Mouse (Mus musculus) monocyte, adult 2 months (primary cell): ENCODE results near the gene Nol3.

Source experiments
- DNase-seq, 2 experiments: peaks; one replicate each; pipeline ENCODE4 v3.0.0; 2022; ENCODE audit warnings: low spot score in 2 of 2, low read depth in 1 of 2

Gene Nol3

GRCm38 (mm10) chr8:105263244-105263912, 12.6 kb upstream of the Nol3 start:
- DNase-seq: no peak

GRCm38 (mm10) chr8:105264024-105264982, 11.6 kb upstream of the Nol3 start, which contains the start of the genes Tradd and Fbxl8:
Tradd (minus strand) TSS chr8:105264609.
Fbxl8 (plus strand) TSS chr8:105264648.
- peak in 1 of 2 experiments; percentile 47 for DNase-seq

GRCm38 (mm10) chr8:105265128-105265527, 10.8 kb upstream of the Nol3 start:
- no peak for DNase-seq

GRCm38 (mm10) chr8:105266775-105267174, 9.2 kb upstream of the Nol3 start:
- no peak for DNase-seq

- no peak for DNase-seq
These were observed 7.4 kb upstream of the Nol3 start for GRCm38 (mm10) chr8:105268342-105269074.

- DNase-seq: no peak
These were observed 6.9 kb upstream of the Nol3 start for GRCm38 (mm10) chr8:105269075-105269458.

- DNase-seq: no peak
These were observed 6.4 kb upstream of the Nol3 start, which contains the start of gene Hsf4 for GRCm38 (mm10) chr8:105269461-105269947. Hsf4 (plus strand) TSS chr8:105269801.

- no peak for DNase-seq
These were observed 5.6 kb upstream of the Nol3 start for GRCm38 (mm10) chr8:105270101-105270915.

- DNase-seq: no peak
These were observed 5.1 kb upstream of the Nol3 start for GRCm38 (mm10) chr8:105270916-105271186.

- no peak for DNase-seq
These were observed 553 bp upstream of the Nol3 start for GRCm38 (mm10) chr8:105275387-105275786.

- DNase-seq: no peak
These were observed 566 bp downstream of the Nol3 start for GRCm38 (mm10) chr8:105276292-105277120.

- DNase-seq: no peak
These were observed 3.0 kb downstream of the Nol3 start for GRCm38 (mm10) chr8:105278911-105279334.

GRCm38 (mm10) chr8:105280567-105280966, 4.6 kb downstream of the Nol3 start:
- no peak for DNase-seq

- DNase-seq: no peak
These were observed 5.9 kb downstream of the Nol3 start for GRCm38 (mm10) chr8:105281821-105282220.

- DNase-seq: no peak
These were observed 6.3 kb downstream of the Nol3 start for GRCm38 (mm10) chr8:105282239-105282638.

- no peak for DNase-seq
These were observed 7.1 kb downstream of the Nol3 start for GRCm38 (mm10) chr8:105283074-105283473.

- DNase-seq: no peak
These were observed 9.6 kb downstream of the Nol3 start for GRCm38 (mm10) chr8:105285514-105285913.

- no peak for DNase-seq
These were observed 11.0 kb downstream of the Nol3 start for GRCm38 (mm10) chr8:105286907-105287306.

- DNase-seq: no peak
These were observed 12.3 kb downstream of the Nol3 start for GRCm38 (mm10) chr8:105288231-105288630.
